Mouse (Mus musculus): ENCODE measurements around the gene C530008M17Rik. TPM values are rescaled to one million over a fixed set of nuclear protein-coding genes. Genes with fewer than 3 reads are reported as not detected.

The C530008M17Rik gene
- polyA plus RNA-seq, 1 experiment from 2014 or later, result 13.4 TPM

GRCm38 (mm10) chr5:76645091-76645868 is 11.0 kb upstream of the C530008M17Rik start:
- 80% methylated on average over 10 of the region's 10 CpGs for WGBS
- Histone ChIP-seq H3K4me3 (no peak overlapping the region), H3K9ac (no peak overlapping the region), H3K27ac (no peak overlapping the region), H3K4me2 (no peak overlapping the region), H3K9me3 (no peaks in the 10 kb centered on the region), H3K4me1 (no peaks in the 10 kb centered on the region), H3K36me3 (peaks cover 36% of the 10 kb centered on the region), H3K27me3 (no peaks in the 10 kb centered on the region)
- no peak for ATAC-seq (ENCODE audit: insufficient number of reproducible peaks, low FRiP score, low TSS enrichment, low read depth)

GRCm38 (mm10) chr5:76649897-76650296 is 6.4 kb upstream of the C530008M17Rik start:
- ATAC-seq (ENCODE audit: insufficient number of reproducible peaks, low FRiP score, low TSS enrichment, low read depth), result no peak
- no peak overlapping the region for H3K9ac ChIP-seq
- no peak overlapping the region for H3K27ac ChIP-seq
- H3K4me3 ChIP-seq, result no peak overlapping the region
- H3K4me1 ChIP-seq, result no peaks in the 10 kb centered on the region
- no peaks in the 10 kb centered on the region for H3K27me3 ChIP-seq
- 68% methylated on average over 4 of the region's 4 CpGs for WGBS
- no peaks in the 10 kb centered on the region for H3K9me3 ChIP-seq
- no peaks in the 10 kb centered on the region for H3K36me3 ChIP-seq
- H3K4me2 ChIP-seq, result no peak overlapping the region

GRCm38 (mm10) chr5:76651151-76651725 is 5.1 kb upstream of the C530008M17Rik start:
- no peak overlapping the region for H3K4me2 ChIP-seq
- no peaks in the 10 kb centered on the region for H3K36me3 ChIP-seq
- H3K4me1 ChIP-seq, result no peaks in the 10 kb centered on the region
- no peaks in the 10 kb centered on the region for H3K9me3 ChIP-seq
- no peak overlapping the region for H3K9ac ChIP-seq
- H3K27ac ChIP-seq, result no peak overlapping the region
- no peak for ATAC-seq (ENCODE audit: insufficient number of reproducible peaks, low FRiP score, low TSS enrichment, low read depth)
- H3K27me3 ChIP-seq, result no peaks in the 10 kb centered on the region
- no peak overlapping the region for H3K4me3 ChIP-seq
- WGBS, result 65% methylated on average over 5 of the region's 5 CpGs

DNA sequence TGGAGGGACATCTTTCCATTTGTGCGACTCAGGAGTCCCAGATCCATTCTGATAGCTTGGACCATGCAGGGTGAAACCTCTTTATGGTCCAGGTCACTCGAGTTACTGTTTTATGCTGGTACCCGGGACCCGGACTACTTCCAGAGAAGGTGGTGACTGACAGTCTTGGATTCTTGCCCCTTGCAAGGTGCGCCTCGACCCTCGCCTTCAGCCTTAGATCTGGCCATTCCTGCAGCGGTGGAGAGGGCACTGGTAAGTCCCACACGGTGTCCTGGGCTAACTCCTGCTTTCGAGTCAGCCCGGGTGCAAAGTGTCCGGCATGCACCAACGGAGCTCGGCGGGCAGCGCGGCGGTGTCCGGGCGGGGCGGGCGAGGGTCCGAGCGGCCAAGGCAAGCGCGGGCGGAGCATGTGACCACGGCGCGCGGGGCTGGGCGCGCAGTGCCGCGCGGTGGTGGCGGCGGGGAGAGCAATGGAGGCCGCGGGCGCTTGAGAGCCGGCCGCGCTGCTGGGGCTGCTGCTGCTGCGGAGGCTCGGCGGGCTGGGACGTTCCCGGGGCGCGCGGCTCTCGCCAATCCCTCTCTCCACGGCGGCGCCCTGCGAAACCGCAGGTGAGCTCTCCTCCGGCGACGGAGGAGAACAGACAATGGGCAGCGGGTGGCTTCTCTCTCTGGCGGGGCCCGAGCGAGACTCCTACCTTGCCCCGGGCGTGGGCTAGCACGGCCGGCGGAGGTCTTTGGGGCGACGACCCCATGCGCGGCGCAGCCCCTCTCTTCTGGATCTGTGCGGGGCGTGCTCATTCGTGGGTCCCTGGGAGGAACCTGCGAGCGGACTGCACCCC is 1.2 kb downstream of the C530008M17Rik start:
- H3K36me3 ChIP-seq, result no peaks in the 10 kb centered on the region
- H3K4me3 ChIP-seq, result peak overlapping the region; percentile 74
- H3K9ac ChIP-seq, result peak overlapping the region; percentile 82
- no peaks in the 10 kb centered on the region for H3K9me3 ChIP-seq
- peaks cover 11% of the 10 kb centered on the region for H3K4me1 ChIP-seq
- H3K27ac ChIP-seq, result peak overlapping the region; percentile 72
- peak overlapping the region; percentile 94 for H3K4me2 ChIP-seq
- H3K27me3 ChIP-seq, result no peaks in the 10 kb centered on the region
- under 1% methylated on average over 70 of the region's 80 CpGs for WGBS
- peak; percentile 85 for ATAC-seq (ENCODE audit: insufficient number of reproducible peaks, low FRiP score, low TSS enrichment, low read depth)

DNA sequence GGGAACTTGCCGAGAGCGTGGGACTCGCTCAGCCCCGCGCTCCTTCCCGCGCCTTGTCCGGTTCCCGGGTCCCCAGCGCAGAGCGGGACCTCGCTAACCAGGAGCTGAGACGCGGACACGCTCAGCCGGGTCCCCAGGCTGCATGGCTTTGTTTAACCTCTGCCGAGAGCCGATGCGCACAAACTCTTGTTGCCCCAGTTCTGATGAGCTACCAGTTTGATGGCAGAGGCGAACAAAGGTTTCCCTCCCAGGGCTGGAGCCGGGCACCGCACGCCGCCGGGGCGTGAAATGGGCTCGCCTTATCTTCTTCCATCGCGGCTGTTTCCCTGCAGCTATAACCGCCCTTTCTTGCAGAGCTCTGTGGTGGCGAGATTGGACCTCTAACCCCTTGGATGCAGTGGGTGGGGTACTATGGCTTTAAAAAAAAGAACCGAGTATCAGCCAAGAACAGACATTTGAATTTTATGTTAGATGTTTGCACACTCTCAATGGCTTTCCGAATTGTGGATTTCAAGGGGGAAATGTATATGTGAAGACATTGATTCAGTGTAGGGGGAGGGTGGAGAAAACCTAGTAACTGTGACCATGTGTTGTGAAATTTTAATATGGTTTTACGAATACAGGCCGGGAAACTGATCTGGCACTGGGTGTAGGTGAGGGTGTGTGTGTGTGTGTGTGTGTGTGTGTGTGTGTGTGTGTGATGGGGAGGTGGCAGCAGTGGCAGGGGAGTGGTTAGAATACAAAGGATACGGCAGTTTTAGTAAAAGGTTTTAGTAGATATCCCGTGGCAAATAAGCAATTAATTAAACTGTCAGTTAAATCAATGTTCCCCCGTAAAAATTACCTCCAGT is 2.0 kb downstream of the C530008M17Rik start:
- Histone ChIP-seq H3K27me3 (no peaks in the 10 kb centered on the region), H3K9me3 (no peaks in the 10 kb centered on the region), H3K4me3 (peak overlapping the region; percentile 74), H3K4me1 (peaks cover 11% of the 10 kb centered on the region), H3K4me2 (peak overlapping the region; percentile 94), H3K9ac (peak overlapping the region; percentile 82), H3K36me3 (no peaks in the 10 kb centered on the region), H3K27ac (peak overlapping the region; percentile 72)
- 0 out of 2 replicates have a peak, but pooled peaks have one; percentile 5 for ATAC-seq (ENCODE audit: insufficient number of reproducible peaks, low FRiP score, low TSS enrichment, low read depth)
- WGBS, result 2% methylated on average over 38 of the region's 38 CpGs

- no peak for ATAC-seq (ENCODE audit: insufficient number of reproducible peaks, low FRiP score, low TSS enrichment, low read depth)
- H3K4me2 ChIP-seq, result no peak overlapping the region
- H3K4me1 ChIP-seq, result peaks cover 11% of the 10 kb centered on the region
- H3K27ac ChIP-seq, result no peak overlapping the region
- 80% methylated on average over 8 of the region's 8 CpGs for WGBS
- no peak overlapping the region for H3K4me3 ChIP-seq
- H3K9ac ChIP-seq, result no peak overlapping the region
- no peaks in the 10 kb centered on the region for H3K27me3 ChIP-seq
- H3K9me3 ChIP-seq, result no peaks in the 10 kb centered on the region
- H3K36me3 ChIP-seq, result no peaks in the 10 kb centered on the region
These were observed 3.8 kb downstream of the C530008M17Rik start for GRCm38 (mm10) chr5:76659958-76660635.

DNA sequence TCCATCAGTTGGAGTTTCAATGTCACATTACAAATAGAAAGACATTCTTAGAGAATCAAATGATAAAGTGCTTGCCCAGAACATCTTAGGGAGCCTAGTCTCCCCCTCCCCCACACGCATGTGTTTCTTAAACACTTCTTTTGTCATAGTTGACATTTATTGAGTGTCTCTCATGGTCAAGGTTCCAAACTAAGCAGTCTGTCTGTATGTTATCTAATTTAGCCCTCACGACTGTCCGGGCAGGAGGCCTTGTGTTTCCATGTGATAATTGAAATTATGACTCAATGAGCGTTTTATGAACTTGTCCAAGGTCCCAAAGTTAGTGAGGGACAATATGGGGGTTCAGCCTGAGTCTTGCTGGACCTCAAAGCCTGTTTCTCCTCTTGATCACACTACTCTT is 5.0 kb downstream of the C530008M17Rik start:
- H3K9me3 ChIP-seq, result no peaks in the 10 kb centered on the region
- no peak overlapping the region for H3K9ac ChIP-seq
- H3K4me2 ChIP-seq, result no peak overlapping the region
- no peak for ATAC-seq (ENCODE audit: insufficient number of reproducible peaks, low FRiP score, low TSS enrichment, low read depth)
- no peak overlapping the region for H3K27ac ChIP-seq
- 53% methylated on average over 4 of the region's 4 CpGs for WGBS
- H3K27me3 ChIP-seq, result no peaks in the 10 kb centered on the region
- peaks cover 11% of the 10 kb centered on the region for H3K4me1 ChIP-seq
- H3K4me3 ChIP-seq, result no peak overlapping the region
- H3K36me3 ChIP-seq, result no peaks in the 10 kb centered on the region

DNA sequence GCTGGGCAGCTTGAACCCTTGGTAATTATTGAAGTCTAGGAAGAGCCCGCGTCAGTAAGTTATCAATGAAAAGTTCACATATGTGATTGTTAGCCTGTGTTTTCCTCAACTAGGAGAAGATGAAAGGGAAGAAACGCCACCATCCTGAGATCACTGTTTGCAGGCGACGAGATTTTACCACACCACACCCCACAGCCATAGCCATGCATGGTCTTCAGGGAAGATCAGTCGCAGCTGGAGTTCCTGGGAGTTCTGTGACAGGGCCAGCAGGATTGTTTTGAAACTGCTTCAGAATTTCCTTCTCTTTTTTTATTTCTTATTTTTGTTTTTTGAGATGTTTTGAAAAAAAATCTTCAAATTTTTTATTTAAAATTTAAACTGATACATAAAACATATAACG is 8.6 kb downstream of the C530008M17Rik start:
- no peaks in the 10 kb centered on the region for H3K27me3 ChIP-seq
- H3K4me3 ChIP-seq, result no peak overlapping the region
- H3K4me2 ChIP-seq, result no peak overlapping the region
- H3K9ac ChIP-seq, result no peak overlapping the region
- no peak overlapping the region for H3K27ac ChIP-seq
- H3K4me1 ChIP-seq, result peaks cover 6% of the 10 kb centered on the region
- no peaks in the 10 kb centered on the region for H3K9me3 ChIP-seq
- no peak for ATAC-seq (ENCODE audit: insufficient number of reproducible peaks, low FRiP score, low TSS enrichment, low read depth)
- H3K36me3 ChIP-seq, result no peaks in the 10 kb centered on the region
- WGBS, result 68% methylated on average over 7 of the region's 7 CpGs

DNA sequence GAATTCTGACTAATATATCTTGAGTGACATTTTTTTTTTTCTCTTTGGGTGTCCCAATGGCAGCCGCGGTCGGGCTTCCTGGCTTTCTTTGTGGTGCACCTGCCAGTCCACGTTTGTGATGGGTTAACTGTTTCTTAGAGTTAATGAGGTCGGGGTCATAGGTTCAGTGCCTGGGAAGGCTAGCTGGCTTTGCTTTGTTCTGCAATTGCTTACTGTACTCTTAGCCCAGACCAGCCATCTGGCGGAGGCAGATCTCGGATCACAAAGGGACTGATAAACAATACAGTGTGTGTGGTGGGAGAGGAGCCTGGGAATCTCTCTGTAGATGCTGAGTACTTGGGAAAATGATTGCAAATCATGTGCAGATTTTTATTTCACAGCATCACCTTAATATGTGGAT is 9.1 kb downstream of the C530008M17Rik start:
- 28% methylated on average over 7 of the region's 7 CpGs for WGBS
- ATAC-seq (ENCODE audit: insufficient number of reproducible peaks, low FRiP score, low TSS enrichment, low read depth), result no peak
- H3K9ac ChIP-seq, result no peak overlapping the region
- H3K4me1 ChIP-seq, result peaks cover 4% of the 10 kb centered on the region
- no peaks in the 10 kb centered on the region for H3K36me3 ChIP-seq
- no peaks in the 10 kb centered on the region for H3K27me3 ChIP-seq
- H3K4me2 ChIP-seq, result no peak overlapping the region
- H3K9me3 ChIP-seq, result no peaks in the 10 kb centered on the region
- H3K27ac ChIP-seq, result no peak overlapping the region
- H3K4me3 ChIP-seq, result no peak overlapping the region

GRCm38 (mm10) chr5:76666026-76666756 is 9.9 kb downstream of the C530008M17Rik start:
- Histone ChIP-seq H3K4me2 (no peak overlapping the region), H3K4me1 (peaks cover 3% of the 10 kb centered on the region; the same call in 1 of the 2 replicates), H3K9ac (no peak overlapping the region), H3K9me3 (no peaks in the 10 kb centered on the region), H3K36me3 (no peaks in the 10 kb centered on the region), H3K27me3 (no peaks in the 10 kb centered on the region), H3K27ac (no peak overlapping the region), H3K4me3 (no peak overlapping the region)
- 71% methylated on average over 6 of the region's 6 CpGs for WGBS
- ATAC-seq (ENCODE audit: insufficient number of reproducible peaks, low FRiP score, low TSS enrichment, low read depth), result no peak

All from limb, embryonic 15.5 days (tissue).